12 mouse cellular contexts compared by ENCODE assay signal in genomic region chr1:183820555-183820954, GRCm38 (mm10).
DNase-seq lines count a peak whose midpoint lies in the region; ATAC-seq and TF ChIP-seq lines count a peak whose summit lies in the region.
"Had no signal": no experiment of that assay in that cellular context is flagged by ENCODE, and none has a peak within 500 bp of the region (broad histone marks: within the 10 kb centered on the region; RNA-seq: fewer than 3 reads in every experiment).

No protein-coding gene starts in this region.

- ATAC-seq in forebrain, embryonic 13.5 days = 0 out of 2 replicates have a peak, but pooled peaks have one; percentile 21

- no peak overlapping the region for H3K4me3 ChIP-seq in forebrain, embryonic 13.5 days
- H3K4me3 ChIP-seq in forebrain, embryonic 10.5 days = no peak overlapping the region
- H3K4me3 ChIP-seq in myocyte = no peak overlapping the region
- H3K4me3 ChIP-seq: liver, embryonic 13.5 days; neural tube, embryonic 13.5 days had no signal

- no peaks in the 10 kb centered on the region for H3K79me2 ChIP-seq in myocyte (ENCODE audit: control insufficient read depth, insufficient read depth)

- no peak overlapping the region for H3K27ac ChIP-seq in forebrain, embryonic 13.5 days
- H3K27ac ChIP-seq in forebrain, embryonic 10.5 days = no peak overlapping the region
- H3K27ac ChIP-seq: liver, embryonic 13.5 days; neural tube, embryonic 13.5 days had no signal

- no peak for DNase-seq in forebrain, embryonic 10.5 days (ENCODE audit: extremely low spot score, low spot score)
- peak; percentile 28 to 33 for DNase-seq in left cerebral cortex, postnatal 14 days (ENCODE audit: low spot score in 2 of 2)
- no peak for DNase-seq in left cerebral cortex, adult 8-10 months (ENCODE audit: low spot score in 2 of 2)
- DNase-seq in brain, embryonic 14.5 days (ENCODE audit: low read depth) = peak; percentile 78
- no peak for DNase-seq in heart, postnatal 14 days
- DNase-seq: heart, postnatal 10 days; liver, embryonic 13.5 days; midbrain, embryonic 14.5 days; thymus, postnatal 25 days had no signal

- H3ac ChIP-seq in myocyte (ENCODE audit: control insufficient read depth, insufficient read length) = no peak overlapping the region

- no peak for TF ChIP-seq CTCF in brain, embryonic 14.5 days (IDR thresholded peaks at IDR 0.05; ENCODE audit: borderline replicate concordance, extremely low read depth, insufficient read depth, insufficient read length)

- no peaks in the 10 kb centered on the region for H3K27me3 ChIP-seq in forebrain, embryonic 13.5 days
- H3K27me3 ChIP-seq in forebrain, embryonic 10.5 days (ENCODE audit: poor library complexity, severe bottlenecking) = peaks cover 10% of the 10 kb centered on the region
- no peaks in the 10 kb centered on the region for H3K27me3 ChIP-seq in myocyte (ENCODE audit: control insufficient read depth, insufficient read depth, insufficient read length)
- H3K27me3 ChIP-seq: liver, embryonic 13.5 days; neural tube, embryonic 13.5 days had no signal

- H3K9me3 ChIP-seq in forebrain, embryonic 13.5 days (replicated peaks) = no peaks in the 10 kb centered on the region
- H3K9me3 ChIP-seq in forebrain, embryonic 10.5 days = no peaks in the 10 kb centered on the region
- H3K9me3 ChIP-seq: liver, embryonic 13.5 days; neural tube, embryonic 13.5 days had no signal

- no peak for TF ChIP-seq POLR2A in brain, embryonic 14.5 days (IDR thresholded peaks at IDR 0.05; ENCODE audit: borderline replicate concordance, extremely low read depth, insufficient read depth, insufficient read length, poor library complexity, severe bottlenecking)
- no peak for TF ChIP-seq POLR2A in myocyte (IDR thresholded peaks at IDR 0.05; ENCODE audit: insufficient read length, low read depth)

- WGBS in forebrain, embryonic 13.5 days = 60% methylated on average over 5 of the region's 5 CpGs
- 84% methylated on average over 5 of the region's 5 CpGs for WGBS in forebrain, embryonic 10.5 days

- H3K36me3 ChIP-seq in forebrain, embryonic 13.5 days (ENCODE audit: poor library complexity, severe bottlenecking) = no peaks in the 10 kb centered on the region
- H3K36me3 ChIP-seq in forebrain, embryonic 10.5 days (replicated peaks) = no peaks in the 10 kb centered on the region
- H3K36me3 ChIP-seq in myocyte (ENCODE audit: control insufficient read depth, insufficient read depth) = no peaks in the 10 kb centered on the region
- H3K36me3 ChIP-seq: liver, embryonic 13.5 days; neural tube, embryonic 13.5 days had no signal

- intact Hi-C loops in left cerebral cortex, postnatal 14 days (cut with DNase I) = no loop called here
- intact Hi-C loops in heart, postnatal 14 days (cut with DNase I) = no loop called here

- no peaks in the 10 kb centered on the region for H3K4me1 ChIP-seq in forebrain, embryonic 13.5 days
- no peaks in the 10 kb centered on the region for H3K4me1 ChIP-seq in forebrain, embryonic 10.5 days
- H3K4me1 ChIP-seq: liver, embryonic 13.5 days; neural tube, embryonic 13.5 days had no signal

- H3K9ac ChIP-seq in forebrain, embryonic 13.5 days = no peak overlapping the region
- H3K9ac ChIP-seq: liver, embryonic 13.5 days; neural tube, embryonic 13.5 days had no signal

- no peak overlapping the region for H3K4me2 ChIP-seq in forebrain, embryonic 13.5 days
- no peak overlapping the region for H3K4me2 ChIP-seq in myocyte (ENCODE audit: low read depth)
- H3K4me2 ChIP-seq: liver, embryonic 13.5 days; neural tube, embryonic 13.5 days had no signal

TF ChIP-seq in myocyte, 11 proteins besides CTCF, POLR2A, EP300 and RAD21:
- TF ChIP-seq MYOG (IDR thresholded peaks at IDR 0.05; ENCODE audit: control insufficient read depth in 1 of 3, insufficient read depth in 1 of 3, insufficient read length in 2 of 3, low read depth in 2 of 3) (peak in 1 of 3 experiments; percentile 44), POLR2AphosphoS2 (IDR thresholded peaks at IDR 0.05; ENCODE audit: insufficient read length, low read depth) (no peak), MYOD1 (IDR thresholded peaks at IDR 0.05; ENCODE audit: control insufficient read depth in 1 of 3, insufficient read length in 2 of 3, low read depth in 2 of 3) (peak in 2 of 3 experiments; percentile 2 to 44)

Comparison
In these comparisons a context has a peak if more than half of its experiments do, and no peak if none do; other contexts are left out.
1. DNase-seq: peak in left cerebral cortex, postnatal 14 days (2 of 2) and brain, embryonic 14.5 days (single experiment); none in forebrain, embryonic 10.5 days (single experiment), left cerebral cortex, adult 8-10 months (0 of 2) and heart, postnatal 14 days (0 of 2).